Mouse (Mus musculus) regulatory T cell (primary cell): ENCODE results near the gene Ranbp1.
"Not testable (repeated sequence)": the region's sequence is repeated elsewhere in the genome, so short reads cannot be mapped to it uniquely, and the experiment has no call there.

ENCODE experiments used
- in situ Hi-C: fragments of 300-600 bp; cut with MboI, MseI; formaldehyde crosslinking; loops from one replicate; pipeline ENCODE4 v1.15.1; 2025; ENCODE audit warnings: high pct_unique_total_duplicates

The Ranbp1 gene

DNA sequence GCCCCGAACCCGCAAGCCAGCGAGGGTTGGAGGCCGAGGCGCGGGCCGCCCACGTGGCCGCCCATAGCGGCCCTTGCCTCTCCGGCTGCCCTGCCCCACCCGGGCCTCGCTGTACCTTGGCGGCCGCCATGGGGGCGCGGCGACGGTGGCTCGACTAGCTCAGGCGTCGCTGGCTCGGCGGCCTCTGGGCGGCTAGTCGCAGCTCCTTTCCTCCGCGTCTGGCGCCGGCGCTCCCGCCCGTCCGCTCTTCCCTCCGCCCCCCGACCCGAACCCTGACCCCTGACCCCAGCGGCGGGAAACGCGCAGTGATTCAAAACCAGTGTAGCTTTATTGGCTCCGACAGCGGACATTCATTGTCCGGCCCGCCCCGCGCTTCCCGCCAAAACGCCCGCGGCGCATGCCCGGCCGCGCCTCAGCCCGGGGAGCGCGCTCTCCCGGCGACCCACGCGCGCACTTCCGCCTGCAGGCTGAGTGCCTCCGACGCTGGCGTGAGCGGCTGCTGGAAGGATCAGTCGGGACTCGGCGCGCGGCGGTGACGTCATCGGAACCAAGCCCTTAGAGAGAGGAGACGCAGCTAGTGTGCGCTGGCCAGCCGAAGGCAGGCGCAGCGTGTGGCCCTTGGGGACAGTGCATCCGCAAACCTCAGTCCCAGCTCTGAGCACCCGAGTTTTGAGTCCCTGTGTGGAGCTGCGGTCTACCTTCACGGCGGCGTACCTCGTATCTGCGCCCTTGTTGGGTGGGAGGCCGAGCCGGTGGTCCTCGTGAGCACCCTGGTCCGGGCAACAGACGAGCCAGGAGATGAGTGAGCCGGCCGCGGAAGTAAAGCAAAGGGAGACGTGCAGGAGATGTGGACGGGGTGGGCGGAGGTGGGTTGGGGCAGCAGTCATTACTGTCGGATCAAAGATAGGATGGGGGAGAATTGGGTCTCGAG lies at the start of gene Ranbp1, which contains the start of gene Trmt2a:
TSS of gene Ranbp1 (minus strand) at position 300 of the 931 bp plus-strand sequence.
TSS of gene Trmt2a (plus strand) at position 247 of the 931 bp plus-strand sequence.
- in situ Hi-C loops: loop anchor here (10.0 kb wide), 1 partner anchor 844 kb away; the partner anchor contains the start of genes Pi4ka and Snap29

DNA sequence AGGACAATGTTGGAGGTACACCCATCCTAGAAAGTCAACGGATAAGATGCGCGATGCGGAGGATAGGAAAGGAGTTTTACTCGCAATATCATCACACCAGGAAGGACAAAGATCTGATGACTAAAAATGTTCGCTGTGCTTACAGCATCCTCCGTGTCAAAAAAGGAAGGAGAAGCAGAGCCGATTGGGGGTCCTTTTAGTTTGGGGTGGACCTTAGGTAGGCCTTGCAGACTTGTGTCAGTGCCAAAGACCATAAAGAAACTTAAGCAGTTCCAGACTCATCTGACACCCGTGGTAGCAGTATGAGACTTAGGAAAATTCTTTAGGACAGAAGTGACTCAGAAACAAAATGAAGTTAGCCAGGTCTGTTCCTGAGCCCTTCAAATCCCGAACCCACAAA lies 41.1 kb upstream of the Ranbp1 start:
- in situ Hi-C loops: not testable (repeated sequence)

DNA sequence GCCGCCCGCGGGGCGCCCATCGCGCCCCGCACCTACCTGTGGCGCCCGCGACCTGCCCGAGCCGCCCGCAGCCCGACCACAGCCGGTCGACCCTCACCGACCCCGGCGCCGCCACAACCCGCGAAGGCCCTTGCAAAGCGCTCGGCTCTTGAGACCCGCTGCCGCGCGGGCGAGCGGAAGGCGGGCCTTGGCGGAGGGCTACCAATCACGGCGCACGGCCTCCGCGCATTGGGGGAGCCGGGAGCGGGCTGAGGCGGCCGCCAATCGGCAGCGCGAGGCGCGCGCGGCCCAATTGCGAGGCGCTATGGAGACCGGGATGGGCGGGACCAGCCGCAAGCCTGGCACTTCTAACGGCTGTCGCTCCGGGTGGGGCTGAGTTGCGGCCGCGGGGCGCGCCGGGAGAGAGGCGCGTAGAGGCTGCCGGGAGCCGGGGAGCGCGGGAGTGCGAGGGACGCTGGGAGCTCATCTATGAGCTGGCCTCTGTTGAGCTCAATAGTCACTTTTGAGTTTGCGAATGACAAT lies 40.6 kb upstream of the Ranbp1 start, which contains the start of gene Dgcr8:
TSS of gene Dgcr8 (minus strand) at position 180 of the 522 bp plus-strand sequence.
- in situ Hi-C loops: no loop called here

DNA sequence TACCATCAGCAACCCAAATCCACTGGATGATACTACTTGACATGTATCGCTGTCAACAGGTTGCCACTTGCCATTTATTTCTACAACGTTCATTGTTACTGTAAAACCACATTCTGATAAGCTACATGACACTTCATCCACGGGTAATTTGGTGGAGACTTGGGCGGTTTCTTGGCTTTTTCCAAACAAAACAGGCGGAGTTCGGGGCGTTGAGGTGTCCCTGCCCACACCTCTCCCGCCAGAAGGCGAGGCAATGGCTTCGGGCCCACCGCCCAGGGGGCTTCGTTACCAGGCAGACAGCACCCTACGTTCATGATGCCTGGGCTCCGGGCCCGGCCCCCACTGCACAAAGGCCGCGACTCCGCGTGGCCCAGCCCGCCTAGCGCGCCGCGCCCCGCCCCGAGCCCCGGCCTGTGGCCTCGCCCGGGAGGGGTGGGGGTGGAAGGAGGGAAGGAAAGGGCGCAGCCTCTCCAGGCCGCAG lies 40.1 kb upstream of the Ranbp1 start:
- in situ Hi-C loops: no loop called here

DNA sequence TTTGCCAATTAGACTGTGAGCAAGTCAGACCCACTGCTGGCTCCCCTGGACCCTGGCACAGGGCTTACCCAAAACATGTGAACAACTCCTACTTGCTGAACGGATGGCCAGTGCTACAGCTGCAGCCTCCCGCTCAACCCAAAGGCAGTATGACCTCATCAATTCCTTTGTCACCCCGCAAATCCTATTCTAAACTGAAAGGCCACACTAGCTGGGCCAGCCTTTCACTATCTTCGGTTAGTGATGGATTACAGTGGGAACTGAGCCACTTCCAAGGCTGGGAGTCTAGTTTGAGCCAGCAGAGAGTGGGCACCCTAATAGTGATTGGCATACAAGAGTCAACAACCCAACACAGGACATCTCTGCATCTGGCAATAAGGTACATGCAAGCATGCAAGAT lies 39.6 kb upstream of the Ranbp1 start:
- in situ Hi-C loops: no loop called here

DNA sequence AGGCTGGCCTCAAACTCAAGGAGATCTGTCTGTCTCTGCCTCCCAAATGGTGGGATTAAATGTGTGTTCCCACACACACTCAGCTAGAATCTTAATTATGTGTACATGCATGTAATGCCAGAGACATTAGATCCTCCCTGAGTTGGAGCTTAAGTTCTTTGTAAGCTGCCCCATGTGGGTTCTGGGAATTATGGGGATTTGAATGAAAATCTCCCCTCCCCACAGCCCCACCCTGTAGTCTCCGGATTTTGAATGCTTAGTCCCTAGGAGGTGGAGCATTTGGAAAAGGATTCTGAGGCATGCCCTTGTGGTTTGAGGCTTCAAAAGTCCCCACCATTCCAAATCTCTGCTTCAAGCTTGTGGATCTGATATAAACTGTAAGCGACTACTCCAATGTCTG lies 26.6 kb upstream of the Ranbp1 start:
- in situ Hi-C loops: no loop called here

DNA sequence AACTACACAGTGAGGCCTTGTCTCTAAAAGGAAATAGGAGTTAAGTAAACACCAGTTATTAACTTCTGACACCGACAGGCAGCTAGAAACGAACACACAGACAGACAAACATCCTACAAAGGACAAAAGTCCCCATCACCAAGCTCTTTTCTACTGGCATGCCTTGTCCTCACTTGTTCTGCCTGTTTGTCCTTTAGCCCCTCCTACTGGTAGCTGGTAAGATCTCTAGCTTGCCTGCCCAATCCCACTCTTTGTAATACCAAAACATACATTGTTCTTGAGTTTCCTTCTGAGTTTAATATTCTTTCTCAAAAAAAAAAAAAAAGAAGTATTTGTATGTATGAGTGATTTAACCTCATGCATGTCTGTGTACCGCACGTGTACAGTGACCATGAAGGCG lies 19.6 kb upstream of the Ranbp1 start:
- in situ Hi-C loops: no loop called here

DNA sequence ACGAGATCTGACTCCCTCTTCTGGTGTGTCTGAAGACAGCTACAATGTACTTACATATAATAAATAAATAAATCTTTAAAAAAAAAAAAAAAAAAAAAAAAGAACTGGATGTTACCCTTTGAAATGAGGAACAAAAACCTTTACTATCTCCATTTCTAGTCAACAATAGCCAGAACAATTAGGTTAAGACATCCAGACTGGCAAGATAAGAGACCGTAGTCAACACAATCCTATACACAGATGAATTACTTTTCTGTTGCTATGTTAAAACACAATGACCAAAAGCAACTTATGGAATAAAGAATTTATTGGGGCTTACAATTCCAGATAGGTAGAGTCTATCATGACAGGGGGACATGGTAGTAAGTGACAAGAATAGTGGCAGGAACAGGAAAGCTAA lies 16.5 kb upstream of the Ranbp1 start:
- in situ Hi-C loops: no loop called here

DNA sequence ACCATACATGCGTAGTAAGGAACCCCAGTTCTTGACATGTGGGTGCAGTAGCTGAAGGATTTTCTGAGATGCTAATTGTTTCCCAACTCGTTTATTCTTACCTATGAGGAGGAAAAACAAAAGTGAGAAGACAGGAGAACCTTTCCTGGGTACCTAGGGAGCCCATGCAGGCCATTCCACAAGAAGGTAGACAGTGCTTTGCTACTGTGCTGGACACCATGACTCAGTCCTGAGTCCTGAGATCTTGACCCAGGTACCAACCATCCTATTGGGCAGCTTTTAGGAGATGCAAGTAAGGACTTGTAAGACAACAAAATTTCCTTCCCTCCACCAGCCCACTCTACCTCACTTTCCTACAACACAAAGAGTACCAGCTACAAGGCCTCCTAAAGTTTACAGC lies 9.7 kb upstream of the Ranbp1 start, which contains the start of gene Gm49776:
TSS of gene Gm49776 (minus strand) at position 101 of the 400 bp plus-strand sequence.
- in situ Hi-C loops: no loop called here

DNA sequence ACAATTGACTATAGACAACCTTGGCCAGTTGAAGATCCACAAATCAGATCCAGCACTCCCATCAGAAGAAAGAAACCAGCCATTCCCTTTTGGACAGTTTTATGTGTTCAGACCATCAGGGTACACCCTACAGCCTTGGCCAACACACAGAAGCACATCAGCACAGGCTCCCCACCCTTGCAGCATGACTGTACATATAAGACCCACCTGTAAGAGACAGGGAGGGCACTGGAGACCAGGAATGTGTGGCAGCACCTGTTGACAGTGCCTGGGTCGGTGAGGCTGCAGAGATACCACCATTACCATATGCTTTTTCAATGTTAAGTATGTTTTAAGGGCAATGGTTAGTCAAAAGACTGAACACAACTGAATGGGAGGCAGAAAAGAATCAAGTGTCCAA lies 5.3 kb upstream of the Ranbp1 start:
- in situ Hi-C loops: no loop called here

DNA sequence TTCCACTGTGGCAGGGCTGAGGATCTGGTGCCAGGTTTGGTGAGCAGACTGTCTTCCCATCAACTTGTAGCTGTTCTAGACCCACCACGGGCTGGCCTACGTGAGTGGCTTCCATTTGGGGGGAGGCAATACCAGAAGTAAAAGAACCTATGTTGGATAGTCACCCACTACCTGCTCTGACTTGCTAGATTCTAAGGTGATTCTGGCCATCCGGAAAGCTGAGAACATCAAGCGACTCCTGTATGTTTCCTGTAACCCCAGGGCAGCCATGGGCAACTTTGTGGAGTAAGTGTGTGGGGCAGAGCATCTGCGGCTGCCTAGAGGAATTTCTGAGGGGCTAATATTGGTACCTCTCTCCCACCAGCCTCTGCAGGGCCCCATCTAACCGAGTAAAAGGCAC lies 4.2 kb upstream of the Ranbp1 start:
- in situ Hi-C loops: no loop called here

DNA sequence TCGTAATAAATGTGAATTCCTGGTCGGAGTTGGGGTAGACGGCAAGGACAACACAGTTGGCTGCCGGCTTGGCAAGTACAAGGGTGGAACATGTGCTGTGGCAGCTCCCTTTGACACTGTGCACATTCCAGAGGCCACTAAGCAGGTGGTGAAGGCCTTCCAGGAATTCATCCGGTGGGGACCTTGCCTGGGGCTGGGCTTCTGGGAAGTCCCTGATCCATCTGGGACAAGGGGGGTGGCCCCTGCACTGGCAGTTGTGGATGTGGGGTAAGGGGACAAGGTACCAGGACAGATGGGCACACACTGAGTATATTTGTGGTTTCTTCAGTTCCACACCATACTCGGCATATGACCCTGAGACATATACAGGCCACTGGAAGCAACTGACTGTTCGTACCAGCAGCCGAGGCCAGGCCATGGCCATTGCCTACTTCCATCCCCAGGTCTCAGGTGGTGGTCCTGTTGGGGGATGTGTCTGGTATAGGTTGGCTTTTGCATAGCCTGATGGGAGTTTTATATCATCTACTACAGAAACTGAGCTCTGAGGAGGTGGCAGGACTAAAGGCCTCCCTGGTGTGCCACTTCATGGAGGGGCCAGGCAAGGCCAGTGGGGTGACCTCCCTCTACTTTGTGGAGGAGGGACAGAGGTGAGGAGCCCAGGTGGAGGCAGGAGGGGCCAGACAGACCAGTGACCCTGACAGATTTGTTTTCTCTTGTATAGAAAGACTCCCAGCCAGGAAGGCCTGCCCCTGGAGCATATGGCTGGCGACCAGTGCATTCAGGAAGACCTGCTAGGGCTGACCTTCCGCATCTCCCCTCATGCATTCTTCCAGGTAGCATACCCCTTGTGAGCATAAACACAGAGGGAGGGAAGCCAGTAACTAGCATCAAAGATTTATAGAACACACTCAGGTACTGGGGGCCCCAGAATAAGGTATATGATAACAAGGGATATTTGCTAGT lies 2.6 kb upstream of the Ranbp1 start:
- in situ Hi-C loops: no loop called here

DNA sequence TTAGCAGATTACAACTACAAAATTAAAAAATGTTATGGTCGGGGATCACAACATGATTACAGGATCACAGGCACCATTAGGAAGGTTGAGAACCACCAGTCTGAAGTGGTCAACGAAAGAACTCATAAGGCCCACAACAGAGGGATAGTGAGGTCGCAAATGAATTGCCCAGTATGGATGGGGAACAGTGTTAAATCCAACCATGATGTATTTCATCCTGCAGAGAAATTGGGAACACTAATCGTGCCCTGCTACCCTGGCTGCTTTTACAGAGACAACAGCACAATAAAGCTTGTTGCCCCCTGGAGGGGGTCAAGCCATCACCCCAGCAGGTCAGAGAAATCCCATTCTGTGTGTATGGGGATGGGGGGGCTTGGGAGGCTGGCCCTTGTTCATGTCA lies 1.7 kb upstream of the Ranbp1 start:
- in situ Hi-C loops: no loop called here

DNA sequence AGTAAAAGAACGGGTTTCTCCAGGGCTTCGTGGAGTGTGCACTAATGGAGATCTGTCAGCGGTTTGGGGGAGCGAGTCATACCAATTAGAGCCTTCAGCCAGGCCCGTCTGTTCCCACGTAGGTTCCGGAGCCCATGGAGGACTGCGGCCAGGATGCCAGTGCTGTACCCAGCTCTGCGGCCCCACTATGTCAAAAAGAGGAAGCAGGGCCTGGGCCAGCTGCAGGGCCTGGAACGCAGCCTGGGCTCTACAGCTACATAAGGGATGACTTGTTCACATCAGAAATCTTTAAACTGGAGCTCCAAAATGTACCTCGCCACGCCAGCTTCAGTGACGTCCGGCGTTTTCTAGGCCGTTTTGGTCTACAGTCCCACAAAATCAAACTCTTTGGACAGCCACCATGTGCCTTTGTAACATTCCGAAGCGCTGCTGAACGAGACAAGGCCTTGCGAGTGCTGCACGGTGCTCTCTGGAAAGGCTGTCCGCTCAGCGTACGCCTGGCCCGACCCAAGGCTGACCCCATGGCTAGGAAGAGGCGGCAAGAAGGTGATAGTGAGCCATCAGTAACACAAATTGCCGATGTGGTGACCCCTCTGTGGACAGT lies 934 bp upstream of the Ranbp1 start:
- in situ Hi-C loops: loop anchor here (10.0 kb wide), 1 partner anchor 845 kb away; the partner anchor contains the start of genes Pi4ka and Snap29

DNA sequence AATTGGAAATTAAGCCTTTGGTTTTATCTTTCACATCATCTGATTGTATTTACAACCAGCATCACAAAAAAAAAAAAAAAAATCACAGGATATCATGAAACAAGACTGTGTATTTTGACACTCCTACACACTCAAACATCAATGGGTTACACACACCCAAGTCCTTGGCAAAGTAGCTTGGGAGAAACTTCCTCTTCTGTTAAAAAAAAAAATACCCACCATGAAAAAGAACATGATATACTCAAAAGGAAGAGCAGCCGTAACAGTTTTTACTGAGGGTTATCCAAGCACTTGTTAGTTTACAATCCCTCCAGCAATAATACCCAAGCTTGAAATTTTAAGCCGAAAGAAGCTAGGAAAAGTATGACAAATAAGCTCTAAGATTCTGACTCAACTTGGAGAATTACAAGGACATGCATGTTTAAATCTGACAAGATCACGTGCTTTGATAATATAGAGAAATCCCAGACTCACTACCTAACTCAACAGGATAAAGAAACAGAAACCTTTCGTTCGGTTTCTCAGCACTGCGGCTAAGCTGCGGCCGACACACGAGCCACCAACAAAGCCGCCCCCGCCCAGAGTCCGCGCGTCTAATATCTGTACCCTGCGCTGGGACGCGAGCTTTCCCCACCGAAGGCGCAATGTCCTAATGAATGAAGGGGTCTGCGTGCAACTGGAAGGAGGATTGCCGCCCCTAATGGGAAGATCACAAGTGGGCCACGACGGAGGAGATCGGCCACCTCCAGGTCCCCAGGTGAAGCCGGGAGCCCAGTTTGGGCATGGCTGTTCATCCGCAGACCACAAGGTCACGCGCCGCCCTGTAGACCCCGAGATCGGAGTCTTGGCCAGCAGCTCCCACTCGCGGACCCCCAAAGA lies 772 bp downstream of the Ranbp1 start:
- in situ Hi-C loops: loop anchor here (10.0 kb wide), 1 partner anchor 843 kb away; the partner anchor contains the start of genes Pi4ka and Snap29

DNA sequence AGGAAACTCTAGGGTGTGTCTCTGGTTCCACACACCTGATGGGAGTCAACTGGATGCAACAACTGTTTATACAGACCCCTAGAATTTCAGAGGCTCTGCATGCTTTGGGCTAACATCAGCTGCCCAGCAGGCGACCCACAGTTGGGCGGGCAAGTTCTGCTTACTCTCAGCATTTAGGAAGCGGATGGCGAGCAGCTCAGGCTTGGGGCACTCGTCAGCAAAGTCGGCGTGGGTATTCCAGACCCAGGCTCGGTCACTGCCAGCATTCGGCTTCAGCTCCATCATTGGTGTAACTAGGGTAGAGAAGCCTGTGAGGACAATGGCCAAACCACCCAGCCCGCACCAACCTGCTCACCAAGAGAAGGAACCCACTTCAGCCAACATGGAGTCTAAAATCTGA lies 7.0 kb downstream of the Ranbp1 start:
- in situ Hi-C loops: loop anchor here (5.0 to 10.0 kb wide), 3 partner anchors 41 to 1099 kb away; partner anchors contain the start of genes Pi4ka, Snap29 and Ydjc

DNA sequence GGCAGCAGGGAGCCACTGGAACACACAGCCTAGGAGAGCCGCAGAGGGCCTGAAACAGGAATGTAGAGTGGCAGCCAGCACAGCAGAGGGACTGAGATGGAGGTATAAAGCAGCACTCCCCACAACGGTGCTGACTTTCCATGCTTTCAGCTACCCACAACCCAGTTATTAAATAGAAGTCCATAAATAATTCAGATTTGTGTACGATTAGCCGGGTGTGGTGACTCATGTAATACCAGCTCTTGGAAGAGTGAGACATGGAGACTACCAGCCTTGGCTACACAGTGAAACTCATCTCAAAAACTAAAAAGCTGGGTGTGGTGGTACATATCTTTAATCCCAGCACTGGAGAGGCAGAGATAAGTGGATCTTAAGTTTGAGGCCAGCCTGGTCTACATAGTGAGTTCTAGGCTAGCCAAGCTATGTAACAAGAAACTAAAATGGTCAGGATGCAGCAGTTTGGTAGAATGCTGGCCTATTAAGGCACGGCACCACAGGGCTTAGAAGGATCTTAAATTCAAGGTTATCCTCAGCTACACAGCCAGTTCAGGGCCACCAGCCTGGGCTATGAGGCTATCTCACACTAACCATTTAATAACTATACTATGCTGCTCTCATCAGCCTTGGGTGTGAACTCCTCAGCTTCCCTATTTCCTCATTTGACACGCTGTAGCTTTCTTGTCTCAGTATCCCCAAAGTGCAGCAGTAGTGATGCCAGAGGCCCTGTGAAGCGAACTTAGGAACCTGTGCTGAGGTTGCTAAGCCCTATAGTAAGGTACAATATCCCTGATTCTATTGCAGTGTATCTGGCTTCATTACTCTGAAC lies 11.6 kb downstream of the Ranbp1 start:
- in situ Hi-C loops: no loop called here

DNA sequence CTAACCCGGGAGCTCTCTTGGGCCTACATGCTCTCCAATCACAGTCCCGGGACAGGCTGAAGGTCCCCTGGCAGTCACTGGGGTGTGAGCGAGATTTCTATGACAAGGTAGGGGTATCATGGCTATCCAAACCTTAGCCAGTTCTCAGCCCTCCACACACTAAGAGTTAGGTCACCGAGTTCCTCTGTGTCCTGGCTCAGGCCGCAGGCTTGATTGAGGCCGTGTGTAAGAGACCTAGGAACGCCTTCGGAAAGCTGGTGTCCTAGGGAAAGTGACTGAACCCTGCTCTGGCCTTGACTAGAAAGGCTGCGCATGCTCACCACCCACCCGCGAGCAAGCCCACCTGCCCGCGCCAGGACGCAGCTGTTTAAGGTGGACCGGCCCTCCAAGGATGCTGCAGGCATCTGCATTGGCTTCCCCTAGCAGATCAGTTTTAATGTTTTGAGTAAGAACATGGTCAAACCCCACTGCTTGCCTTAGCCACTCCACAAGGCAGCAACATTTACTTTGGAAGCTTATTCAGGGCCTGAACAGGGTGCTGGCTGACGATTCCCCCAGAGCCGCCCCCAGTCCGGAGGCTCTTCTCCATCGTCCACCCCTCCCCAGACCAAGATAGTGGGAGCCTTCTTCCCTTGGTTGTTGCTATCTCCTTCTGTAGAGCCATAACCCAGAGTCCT lies 13.0 kb downstream of the Ranbp1 start:
- in situ Hi-C loops: no loop called here
